ENCODE assay signal across 11 mouse cellular contexts in genomic region chr5:129909591-129909990, GRCm38 (mm10). TPM values are rescaled to one million over a fixed set of nuclear protein-coding genes. Genes with fewer than 3 reads are reported as not detected.
DNase-seq lines count a peak whose midpoint lies in the region; ATAC-seq and TF ChIP-seq lines count a peak whose summit lies in the region.
"Had no signal": no experiment of that assay in that cellular context is flagged by ENCODE, and none has a peak within 500 bp of the region (broad histone marks: within the 10 kb centered on the region; RNA-seq: fewer than 3 reads in every experiment).

No protein-coding gene starts in this region.

- no peak for TF ChIP-seq POLR2A in ES-Bruce4 (IDR thresholded peaks at IDR 0.05; ENCODE audit: insufficient read depth, low read length)
- TF ChIP-seq POLR2A in limb, embryonic 14.5 days (IDR thresholded peaks at IDR 0.05; ENCODE audit: borderline replicate concordance, extremely low read depth, insufficient read depth, insufficient read length) = no peak

- no peaks in the 10 kb centered on the region for H3K36me3 ChIP-seq in embryonic facial prominence, embryonic 13.5 days
- H3K36me3 ChIP-seq in embryonic facial prominence, embryonic 10.5 days (replicated peaks) = no peaks in the 10 kb centered on the region
- no peaks in the 10 kb centered on the region for H3K36me3 ChIP-seq in liver, embryonic 12.5 days
- no peaks in the 10 kb centered on the region for H3K36me3 ChIP-seq in liver, embryonic 11.5 days (ENCODE audit: control insufficient read depth, insufficient read depth, low read length)
- H3K36me3 ChIP-seq in ES-Bruce4 (ENCODE audit: control insufficient read depth, insufficient read depth, low read length, poor library complexity, severe bottlenecking) = no peaks in the 10 kb centered on the region
- no peaks in the 10 kb centered on the region for H3K36me3 ChIP-seq in limb, embryonic 14.5 days (ENCODE audit: control insufficient read depth, insufficient read depth, low read length)
- H3K36me3 ChIP-seq: heart, embryonic 10.5 days had no signal

- TF ChIP-seq CTCF in ES-Bruce4 (IDR thresholded peaks at IDR 0.05; ENCODE audit: low read depth, low read length) = no peak

- H3K9ac ChIP-seq in embryonic facial prominence, embryonic 13.5 days = peak overlapping the region; percentile 89; the same call in 1 of the 2 replicates
- H3K9ac ChIP-seq in liver, embryonic 12.5 days = no peak overlapping the region
- H3K9ac ChIP-seq in liver, embryonic 11.5 days (ENCODE audit: low read depth, low read length) = no peak overlapping the region
- peak overlapping the region; percentile 44; the same call in 1 of the 2 replicates for H3K9ac ChIP-seq in ES-Bruce4 (ENCODE audit: low read depth, poor library complexity, severe bottlenecking)
- no peak overlapping the region for H3K9ac ChIP-seq in limb, embryonic 14.5 days (ENCODE audit: low read depth, low read length, severe bottlenecking)

- ATAC-seq in embryonic facial prominence, embryonic 13.5 days (ENCODE audit: insufficient number of reproducible peaks, insufficient read depth, low FRiP score, low TSS enrichment, low read depth) = no peak
- ATAC-seq in liver, embryonic 12.5 days = no peak
- ATAC-seq in liver, embryonic 11.5 days (replicated peaks; ENCODE audit: low FRiP score) = no peak
- no peak for ATAC-seq in limb, embryonic 14.5 days (ENCODE audit: low FRiP score, low read depth)

- no peak for DNase-seq in embryonic facial prominence, embryonic 10.5 days (ENCODE audit: low spot score)
- DNase-seq in liver, embryonic 11.5 days (ENCODE audit: low spot score) = no peak
- DNase-seq in limb, embryonic 14.5 days (ENCODE audit: low spot score) = no peak
- no peak for DNase-seq in urinary bladder, postnatal 14 days (ENCODE audit: low spot score)
- DNase-seq in adrenal gland, postnatal 14 days = no peak
- DNase-seq: gastrocnemius, postnatal 10 days had no signal

- 79% methylated on average over 7 of the region's 7 CpGs for WGBS in embryonic facial prominence, embryonic 13.5 days
- 79% methylated on average over 7 of the region's 7 CpGs for WGBS in embryonic facial prominence, embryonic 10.5 days
- 61% methylated on average over 7 of the region's 7 CpGs for WGBS in liver, embryonic 12.5 days (ENCODE audit: insufficient replicate concordance)
- 73% methylated on average over 7 of the region's 7 CpGs for WGBS in liver, embryonic 11.5 days
- WGBS in limb, embryonic 14.5 days = 78% methylated on average over 7 of the region's 7 CpGs

- H3K4me1 ChIP-seq in embryonic facial prominence, embryonic 13.5 days = peaks cover 5% of the 10 kb centered on the region; the same call in 1 of the 2 replicates
- peaks cover 9% of the 10 kb centered on the region for H3K4me1 ChIP-seq in embryonic facial prominence, embryonic 10.5 days
- peaks cover 21% of the 10 kb centered on the region for H3K4me1 ChIP-seq in liver, embryonic 12.5 days
- H3K4me1 ChIP-seq in liver, embryonic 11.5 days (replicated peaks; ENCODE audit: control insufficient read depth, insufficient read depth, low read length) = peaks cover 6% of the 10 kb centered on the region
- H3K4me1 ChIP-seq in ES-Bruce4 (ENCODE audit: control insufficient read depth, insufficient read depth, low read length) = no peaks in the 10 kb centered on the region
- 0 out of 2 replicates have a peak, but pooled peaks cover 4% of the 10 kb centered on the region for H3K4me1 ChIP-seq in limb, embryonic 14.5 days (ENCODE audit: control insufficient read depth, insufficient read depth, low read length)

- H3K9me3 ChIP-seq in embryonic facial prominence, embryonic 13.5 days = no peaks in the 10 kb centered on the region
- H3K9me3 ChIP-seq in embryonic facial prominence, embryonic 10.5 days = no peaks in the 10 kb centered on the region
- H3K9me3 ChIP-seq in liver, embryonic 12.5 days (replicated peaks) = no peaks in the 10 kb centered on the region
- H3K9me3 ChIP-seq in liver, embryonic 11.5 days (ENCODE audit: control insufficient read depth, low read length) = no peaks in the 10 kb centered on the region
- no peaks in the 10 kb centered on the region for H3K9me3 ChIP-seq in ES-Bruce4 (replicated peaks; ENCODE audit: control insufficient read depth, insufficient read depth, low read length, poor library complexity, severe bottlenecking)
- H3K9me3 ChIP-seq in limb, embryonic 14.5 days (ENCODE audit: control insufficient read depth, low read length) = no peaks in the 10 kb centered on the region
- H3K9me3 ChIP-seq: heart, embryonic 10.5 days had no signal

- no peak for TF ChIP-seq EP300 in ES-Bruce4 (IDR thresholded peaks at IDR 0.05; ENCODE audit: insufficient read depth, low read depth, low read length)

- H3K27ac ChIP-seq in embryonic facial prominence, embryonic 13.5 days = no peak overlapping the region
- H3K27ac ChIP-seq in embryonic facial prominence, embryonic 10.5 days (replicated peaks) = no peak overlapping the region
- no peak overlapping the region for H3K27ac ChIP-seq in liver, embryonic 12.5 days
- H3K27ac ChIP-seq in liver, embryonic 11.5 days (ENCODE audit: low read depth, low read length) = no peak overlapping the region
- no peak overlapping the region for H3K27ac ChIP-seq in ES-Bruce4 (ENCODE audit: insufficient read depth, low read length)
- H3K27ac ChIP-seq in limb, embryonic 14.5 days (replicated peaks; ENCODE audit: low read depth, low read length) = no peak overlapping the region

- peak overlapping the region; percentile 78; the same call in 1 of the 2 replicates for H3K4me3 ChIP-seq in embryonic facial prominence, embryonic 13.5 days
- no peak overlapping the region for H3K4me3 ChIP-seq in embryonic facial prominence, embryonic 10.5 days
- peak overlapping the region; percentile 63; the same call in 1 of the 2 replicates for H3K4me3 ChIP-seq in liver, embryonic 12.5 days
- H3K4me3 ChIP-seq in liver, embryonic 11.5 days (ENCODE audit: low read depth, low read length) = no peak overlapping the region; the same call in 1 of the 2 replicates
- peak overlapping the region; percentile 96; the same call in 1 of the 2 replicates for H3K4me3 ChIP-seq in ES-Bruce4 (ENCODE audit: low read depth, low read length)
- H3K4me3 ChIP-seq in limb, embryonic 14.5 days (replicated peaks; ENCODE audit: low read length) = no peak overlapping the region

- H3K4me2 ChIP-seq in embryonic facial prominence, embryonic 13.5 days = peak overlapping the region; percentile 82
- peak overlapping the region; percentile 95 for H3K4me2 ChIP-seq in liver, embryonic 12.5 days
- H3K4me2 ChIP-seq in liver, embryonic 11.5 days = no peak overlapping the region; the same call in 1 of the 2 replicates
- H3K4me2 ChIP-seq in limb, embryonic 14.5 days (replicated peaks; ENCODE audit: low read depth, low read length, severe bottlenecking) = 0 out of 2 replicates have a peak overlapping the region, but pooled peaks have one; percentile 79

- no peaks in the 10 kb centered on the region for H3K27me3 ChIP-seq in embryonic facial prominence, embryonic 13.5 days
- peaks cover 12% of the 10 kb centered on the region for H3K27me3 ChIP-seq in embryonic facial prominence, embryonic 10.5 days (replicated peaks; ENCODE audit: low read depth, poor library complexity, severe bottlenecking)
- H3K27me3 ChIP-seq in liver, embryonic 12.5 days (replicated peaks) = peaks cover 17% of the 10 kb centered on the region; the same call in 1 of the 2 replicates
- H3K27me3 ChIP-seq in liver, embryonic 11.5 days (replicated peaks; ENCODE audit: control insufficient read depth, insufficient read depth, low read length) = no peaks in the 10 kb centered on the region
- H3K27me3 ChIP-seq in ES-Bruce4 (ENCODE audit: control insufficient read depth, insufficient read depth, low read length, poor library complexity, severe bottlenecking) = no peaks in the 10 kb centered on the region
- H3K27me3 ChIP-seq in limb, embryonic 14.5 days (ENCODE audit: control insufficient read depth, insufficient read depth, low read length) = no peaks in the 10 kb centered on the region

RNA-seq across cellular contexts. Expression of gene Nupr1l, which starts 1.3 kb away (rescaled TPM):
- 5.6 and 8.1 TPM in 2 replicates for polyA plus RNA-seq in embryonic facial prominence, embryonic 13.5 days (2015; fragmentation: Nextera tagmentation; extraction: Ambion mirVana)
- 3.5 and 3.7 TPM in 2 replicates for polyA plus RNA-seq in embryonic facial prominence, embryonic 10.5 days (2016; fragmentation: Nextera tagmentation; extraction: Ambion mirVana)
- 0.87 and 0.92 TPM in 2 replicates for polyA plus RNA-seq in liver, embryonic 12.5 days (2016; fragmentation: Nextera tagmentation; extraction: Ambion mirVana)
- 0.84 and 1.4 TPM in 2 replicates for polyA plus RNA-seq in liver, embryonic 11.5 days (2014; fragmentation: Nextera tagmentation; extraction: Ambion mirVana)
- 1.3 and 4.3 TPM in 2 replicates for polyA plus RNA-seq in ES-Bruce4 (2011; ENCODE audit: insufficient read depth, insufficient read length, low read depth, missing spikeins)
- 4.3 and 4.5 TPM in 2 replicates for polyA plus RNA-seq in limb, embryonic 14.5 days (2012; rRNA removed)
- 2.6 and 3.1 TPM in 2 replicates for polyA plus RNA-seq in limb, embryonic 14.5 days (2014; fragmentation: Nextera tagmentation; extraction: Ambion mirVana)
- 4.3 and 5.9 TPM in 2 replicates for total RNA-seq in adrenal gland, postnatal 14 days (2021)

RNA-seq across cellular contexts. Expression of gene Phkg1, which starts 11.2 kb away (rescaled TPM):
- 0.24 and 0.39 TPM in 2 replicates for polyA plus RNA-seq in embryonic facial prominence, embryonic 13.5 days (2015; fragmentation: Nextera tagmentation; extraction: Ambion mirVana)
- polyA plus RNA-seq in embryonic facial prominence, embryonic 10.5 days (2016; fragmentation: Nextera tagmentation; extraction: Ambion mirVana) = 0.11 and 0.19 TPM in 2 replicates
- 0.23 TPM in 2 replicates for polyA plus RNA-seq in liver, embryonic 12.5 days (2016; fragmentation: Nextera tagmentation; extraction: Ambion mirVana)
- 0.22 and 0.29 TPM in 2 replicates for polyA plus RNA-seq in liver, embryonic 11.5 days (2014; fragmentation: Nextera tagmentation; extraction: Ambion mirVana)
- polyA plus RNA-seq in ES-Bruce4 (2011; ENCODE audit: insufficient read depth, insufficient read length, low read depth, missing spikeins) = 5.4 and 6.1 TPM in 2 replicates
- 0.29 and 0.40 TPM in 2 replicates for polyA plus RNA-seq in limb, embryonic 14.5 days (2012; rRNA removed)
- polyA plus RNA-seq in limb, embryonic 14.5 days (2014; fragmentation: Nextera tagmentation; extraction: Ambion mirVana) = 0.21 TPM in 1 of 2 replicates, not detected in the other
- 1.2 and 1.7 TPM in 2 replicates for total RNA-seq in adrenal gland, postnatal 14 days (2021)
- polyA plus RNA-seq: stomach, embryonic 14.5 days had no signal

RNA-seq across cellular contexts. Expression of gene Zbed5, which starts 14.1 kb away (rescaled TPM):
- polyA plus RNA-seq in embryonic facial prominence, embryonic 13.5 days (2015; fragmentation: Nextera tagmentation; extraction: Ambion mirVana) = 8.7 and 9.0 TPM in 2 replicates
- 7.4 and 7.7 TPM in 2 replicates for polyA plus RNA-seq in embryonic facial prominence, embryonic 10.5 days (2016; fragmentation: Nextera tagmentation; extraction: Ambion mirVana)
- 1.7 and 1.8 TPM in 2 replicates for polyA plus RNA-seq in liver, embryonic 12.5 days (2016; fragmentation: Nextera tagmentation; extraction: Ambion mirVana)
- 3.8 and 4.9 TPM in 2 replicates for polyA plus RNA-seq in liver, embryonic 11.5 days (2014; fragmentation: Nextera tagmentation; extraction: Ambion mirVana)
- polyA plus RNA-seq in ES-Bruce4 (2011; ENCODE audit: insufficient read depth, insufficient read length, low read depth, missing spikeins) = 12.9 and 13.1 TPM in 2 replicates
- polyA plus RNA-seq in limb, embryonic 14.5 days (2012; rRNA removed) = 8.8 and 9.1 TPM in 2 replicates
- polyA plus RNA-seq in limb, embryonic 14.5 days (2014; fragmentation: Nextera tagmentation; extraction: Ambion mirVana) = 8.2 and 8.4 TPM in 2 replicates
- 1.6 and 1.7 TPM in 2 replicates for total RNA-seq in adrenal gland, postnatal 14 days (2021)

RNA-seq across cellular contexts. Expression of gene Chchd2, which starts 22.3 kb away (rescaled TPM):
- 929 and 951 TPM in 2 replicates for polyA plus RNA-seq in embryonic facial prominence, embryonic 13.5 days (2015; fragmentation: Nextera tagmentation; extraction: Ambion mirVana)
- 1,193 and 1,199 TPM in 2 replicates for polyA plus RNA-seq in embryonic facial prominence, embryonic 10.5 days (2016; fragmentation: Nextera tagmentation; extraction: Ambion mirVana)
- 607 and 628 TPM in 2 replicates for polyA plus RNA-seq in liver, embryonic 12.5 days (2016; fragmentation: Nextera tagmentation; extraction: Ambion mirVana)
- 991 and 1,008 TPM in 2 replicates for polyA plus RNA-seq in liver, embryonic 11.5 days (2014; fragmentation: Nextera tagmentation; extraction: Ambion mirVana)
- polyA plus RNA-seq in ES-Bruce4 (2011; ENCODE audit: insufficient read depth, insufficient read length, low read depth, missing spikeins) = 337 and 340 TPM in 2 replicates
- 773 and 1,133 TPM in 2 replicates for polyA plus RNA-seq in limb, embryonic 14.5 days (2012; rRNA removed)
- polyA plus RNA-seq in limb, embryonic 14.5 days (2014; fragmentation: Nextera tagmentation; extraction: Ambion mirVana) = 901 and 959 TPM in 2 replicates
- 932 and 939 TPM in 2 replicates for total RNA-seq in adrenal gland, postnatal 14 days (2021)

RNA-seq across cellular contexts. Expression of gene Vkorc1l1, which starts 32.2 kb away (rescaled TPM):
- 27.6 and 27.7 TPM in 2 replicates for polyA plus RNA-seq in embryonic facial prominence, embryonic 13.5 days (2015; fragmentation: Nextera tagmentation; extraction: Ambion mirVana)
- 29.2 and 34.7 TPM in 2 replicates for polyA plus RNA-seq in embryonic facial prominence, embryonic 10.5 days (2016; fragmentation: Nextera tagmentation; extraction: Ambion mirVana)
- 29.8 and 31.2 TPM in 2 replicates for polyA plus RNA-seq in liver, embryonic 12.5 days (2016; fragmentation: Nextera tagmentation; extraction: Ambion mirVana)
- 29.4 and 30.4 TPM in 2 replicates for polyA plus RNA-seq in liver, embryonic 11.5 days (2014; fragmentation: Nextera tagmentation; extraction: Ambion mirVana)
- polyA plus RNA-seq in ES-Bruce4 (2011; ENCODE audit: insufficient read depth, insufficient read length, low read depth, missing spikeins) = 72.6 and 73.3 TPM in 2 replicates
- 35.7 and 41.8 TPM in 2 replicates for polyA plus RNA-seq in limb, embryonic 14.5 days (2012; rRNA removed)
- polyA plus RNA-seq in limb, embryonic 14.5 days (2014; fragmentation: Nextera tagmentation; extraction: Ambion mirVana) = 25.8 and 26.1 TPM in 2 replicates
- 30.1 and 31.2 TPM in 2 replicates for total RNA-seq in adrenal gland, postnatal 14 days (2021)

Comparison
In these comparisons a context has a peak if more than half of its experiments do, and no peak if none do; other contexts are left out.
1. H3K4me3 ChIP-seq: peak in embryonic facial prominence, embryonic 13.5 days (single experiment), liver, embryonic 12.5 days (single experiment) and ES-Bruce4 (single experiment); none in embryonic facial prominence, embryonic 10.5 days (single experiment), liver, embryonic 11.5 days (single experiment) and limb, embryonic 14.5 days (single experiment).
2. H3K9ac ChIP-seq: peak in embryonic facial prominence, embryonic 13.5 days (single experiment) and ES-Bruce4 (single experiment); none in liver, embryonic 12.5 days (single experiment), liver, embryonic 11.5 days (single experiment) and limb, embryonic 14.5 days (single experiment).